Mouse (Mus musculus) heart, embryonic 12.5 days (tissue): Measurements from ENCODE around the gene Proca1. TPM values are rescaled to one million over a fixed set of nuclear protein-coding genes. Genes with fewer than 3 reads are reported as not detected.
A peak's percentile ranks its signal among the peaks of the same experiment; 100 is the strongest.

Source experiments
- ATAC-seq: fragments of 200-750 bp; cut with Nextera tagmentation; 2 replicates; pipeline ENCODE4 v1.8.0; 2017; ENCODE audit warnings: moderate TSS enrichment, moderate library complexity; ENCODE audit not compliant: insufficient number of reproducible peaks, low FRiP score
- H3K27ac ChIP-seq: fragments of 300-500 bp; sonication (generic); 2 replicates; pipeline ENCODE4 v1.5.1; 2016; ENCODE audit warnings: mild to moderate bottlenecking, moderate library complexity; ENCODE audit not compliant: poor library complexity, severe bottlenecking
- H3K27me3 ChIP-seq: fragments of 300-500 bp; sonication (generic); replicated peaks from 2 replicates; pipeline ENCODE4 v1.6.1; 2016; ENCODE audit warnings: mild to moderate bottlenecking, moderate library complexity
- H3K36me3 ChIP-seq: fragments of 300-500 bp; sonication (generic); 2 replicates; pipeline ENCODE4 v1.6.1; 2016; ENCODE audit warnings: mild to moderate bottlenecking, moderate library complexity
- H3K4me1 ChIP-seq: fragments of 300-500 bp; sonication (generic); replicated peaks from 2 replicates; pipeline ENCODE4 v1.6.1; 2016; ENCODE audit warnings: mild to moderate bottlenecking
- H3K4me2 ChIP-seq: fragments of 300-500 bp; sonication (generic); 2 replicates; pipeline ENCODE4 v1.6.1; 2016; ENCODE audit warnings: mild to moderate bottlenecking, moderate library complexity
- H3K4me3 ChIP-seq: fragments of 300-500 bp; sonication (generic); 2 replicates; pipeline ENCODE4 v1.5.1; 2016; ENCODE audit warnings: mild to moderate bottlenecking
- H3K9ac ChIP-seq: fragments of 300-500 bp; sonication (generic); 2 replicates; pipeline ENCODE4 v1.6.1; 2016; ENCODE audit warnings: mild to moderate bottlenecking, moderate library complexity
- H3K9me3 ChIP-seq: fragments of 300-500 bp; sonication (generic); replicated peaks from 2 replicates; pipeline ENCODE4 v1.6.1; 2016; ENCODE audit warnings: mild to moderate bottlenecking, moderate library complexity
- WGBS: fragments of 180-500 bp; shearing (Covaris S2); methylation state at CpG from one replicate; pipeline ENCODE4 v1.1.7; 2016; 5-methylcytosine and 5-hydroxymethylcytosine counted together
- polyA plus RNA-seq: library from polyadenylated mRNA; unstranded; fragments of >200 nt; fragmentation: Nextera tagmentation; extraction: Ambion mirVana; gene quantifications from 2 replicates; pipeline ENCODE4 v1.2.1, GENCODE M21; 2016

Gene Proca1
- polyA plus RNA-seq = 3.1 and 3.2 TPM in 2 replicates

DNA sequence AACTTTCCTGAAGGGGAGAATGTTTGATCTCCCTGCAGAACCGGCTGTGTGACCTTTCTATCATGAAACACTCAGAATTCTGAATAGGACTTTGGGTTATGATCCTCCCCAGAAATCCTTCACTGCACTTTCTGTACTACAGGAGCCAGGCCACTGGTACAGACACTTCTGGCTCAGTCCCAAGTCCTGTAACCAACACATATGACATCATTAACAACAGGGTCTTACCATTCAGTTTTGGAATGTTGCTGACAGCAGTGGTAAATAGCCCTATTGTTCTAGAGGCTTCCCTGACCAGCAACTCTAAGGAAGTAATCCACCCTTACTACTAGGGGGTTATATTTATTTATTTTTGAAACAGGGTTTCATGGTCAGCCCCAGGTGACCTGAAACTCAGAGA lies at the start of gene Proca1:
Proca1 (plus strand) TSS at position 280 of the 400 bp plus-strand sequence.
- Histone ChIP-seq H3K9ac (no peak within 1 kb of the TSS), H3K27ac (no peak within 1 kb of the TSS), H3K4me2 (peak within 1 kb of the TSS; percentile 87), H3K9me3 (no peaks in the 10 kb centered on the region), H3K4me3 (peak within 1 kb of the TSS; percentile 58), H3K4me1 (peaks cover 23% of the 10 kb centered on the region), H3K36me3 (peaks cover 28% of the 10 kb centered on the region), H3K27me3 (no peaks in the 10 kb centered on the region)
- ATAC-seq = no peak
- 70% methylated on average over 1 of the region's 1 CpGs for WGBS

DNA sequence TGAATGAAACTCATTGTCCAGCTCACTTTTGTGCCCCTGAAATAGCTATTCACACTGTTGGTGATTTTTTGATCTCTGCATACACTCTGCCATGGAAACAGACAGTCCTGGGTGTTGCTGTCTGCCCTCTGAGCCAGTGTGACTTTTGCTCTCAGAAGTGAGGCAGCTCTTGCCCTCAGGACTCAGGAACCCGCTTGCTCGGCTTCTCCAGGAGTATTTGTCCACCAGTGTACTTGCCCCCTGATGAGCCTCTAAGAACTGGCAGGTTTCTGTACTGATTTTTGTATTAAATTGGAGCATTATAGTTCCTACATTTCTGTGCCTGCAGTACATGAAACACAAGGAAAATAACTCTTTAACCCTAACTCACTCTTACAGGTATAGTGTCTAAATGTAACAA lies 49.7 kb upstream of the Proca1 start:
- 73% methylated on average over 2 of the region's 2 CpGs for WGBS
- ATAC-seq = no peak
- peaks cover 56% of the 10 kb centered on the region for H3K36me3 ChIP-seq

GRCm38 (mm10) chr11:78146168-78146567 lies 47.0 kb upstream of the Proca1 start:
- Histone ChIP-seq H3K36me3 (peaks cover 80% of the 10 kb centered on the region), H3K27ac (no peak overlapping the region), H3K4me1 (peaks cover 14% of the 10 kb centered on the region), H3K9me3 (no peaks in the 10 kb centered on the region), H3K4me2 (no peak overlapping the region), H3K27me3 (no peaks in the 10 kb centered on the region), H3K4me3 (no peak overlapping the region), H3K9ac (no peak overlapping the region)
- 86% methylated on average over 5 of the region's 5 CpGs for WGBS
- ATAC-seq = no peak

More for the DNA sequence above, 49.7 kb upstream of the Proca1 start:
- no peak overlapping the region for H3K9ac ChIP-seq
- H3K4me1 ChIP-seq = peaks cover 27% of the 10 kb centered on the region
- H3K9me3 ChIP-seq = no peaks in the 10 kb centered on the region
- no peaks in the 10 kb centered on the region for H3K27me3 ChIP-seq
- 0 out of 2 replicates have a peak overlapping the region, but pooled peaks have one; percentile 2 for H3K27ac ChIP-seq
- H3K4me2 ChIP-seq = no peak overlapping the region
- H3K4me3 ChIP-seq = no peak overlapping the region

DNA sequence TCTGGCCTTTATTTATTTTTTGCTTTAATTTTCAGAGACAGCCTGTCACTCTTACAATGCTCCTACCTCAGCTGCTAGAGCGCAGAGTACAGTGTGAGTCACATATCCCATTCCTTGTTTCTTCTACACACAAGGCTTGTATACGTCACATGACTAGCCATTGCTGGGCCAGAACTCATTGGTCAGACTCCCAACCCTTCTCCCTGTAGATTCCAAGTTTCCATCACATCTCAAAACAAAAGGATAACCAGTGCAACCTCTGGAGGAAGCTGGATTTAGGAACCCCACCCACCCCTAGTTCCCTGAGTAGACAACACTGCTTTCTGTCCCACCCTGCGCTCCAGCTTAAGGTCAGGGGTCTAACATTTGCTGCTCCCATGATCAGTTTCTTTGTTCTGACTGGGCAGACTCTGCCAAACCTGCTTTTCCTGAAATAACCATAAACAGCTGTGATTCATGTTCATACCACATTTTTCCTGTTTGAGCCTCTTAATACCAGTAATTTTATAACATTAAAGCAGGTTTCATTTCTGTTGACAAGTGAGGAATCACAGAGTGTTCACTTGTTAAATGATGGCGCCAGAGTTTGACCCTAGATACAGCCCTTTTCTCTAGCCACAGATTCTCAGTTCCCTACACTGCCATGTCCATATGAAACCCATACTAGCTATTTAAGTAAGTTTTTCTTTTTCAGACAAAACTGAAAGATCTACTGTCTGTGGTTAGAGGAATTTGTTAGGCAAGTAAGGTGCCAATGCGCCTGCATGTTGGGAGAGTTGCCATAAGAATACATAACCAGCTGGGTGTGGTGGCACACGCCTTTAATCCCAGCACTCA lies 46.3 kb upstream of the Proca1 start:
- WGBS = 88% methylated on average over 6 of the region's 6 CpGs
- Histone ChIP-seq H3K9me3 (no peaks in the 10 kb centered on the region), H3K27me3 (no peaks in the 10 kb centered on the region), H3K4me3 (no peak overlapping the region), H3K9ac (no peak overlapping the region), H3K27ac (no peak overlapping the region), H3K36me3 (peaks cover 85% of the 10 kb centered on the region), H3K4me2 (no peak overlapping the region), H3K4me1 (peaks cover 7% of the 10 kb centered on the region; the same call in 1 of the 2 replicates)
- no peak for ATAC-seq

DNA sequence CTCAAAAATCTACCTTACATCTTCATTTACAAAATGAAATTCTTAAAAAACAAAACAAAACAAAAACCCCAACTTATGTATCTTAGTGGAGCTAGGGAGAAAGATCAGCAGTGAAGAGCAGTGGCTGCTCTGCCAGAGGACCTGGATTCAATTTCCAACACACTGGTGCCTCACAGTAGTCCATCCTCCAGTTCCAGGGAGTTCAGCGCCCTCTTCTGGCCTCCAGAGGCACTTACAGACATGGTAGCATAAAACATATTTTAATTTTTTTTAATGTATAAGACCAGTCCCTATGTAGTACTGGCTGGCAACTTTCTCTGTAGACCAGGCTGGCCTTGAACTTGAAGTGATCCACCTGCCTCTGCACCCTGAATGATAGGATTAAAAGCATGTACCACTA lies 42.0 kb upstream of the Proca1 start:
- 24% methylated on average over 1 of the region's 1 CpGs for WGBS

GRCm38 (mm10) chr11:78152299-78153231 lies 40.6 kb upstream of the Proca1 start:
- ATAC-seq = no peak
- Histone ChIP-seq H3K27ac (no peak overlapping the region), H3K9me3 (no peaks in the 10 kb centered on the region)

More for the DNA sequence above, 42.0 kb upstream of the Proca1 start:
- Histone ChIP-seq H3K4me1 (peaks cover 7% of the 10 kb centered on the region; the same call in 1 of the 2 replicates), H3K36me3 (peaks cover 93% of the 10 kb centered on the region), H3K4me3 (no peak overlapping the region), H3K9me3 (no peaks in the 10 kb centered on the region), H3K4me2 (no peak overlapping the region), H3K9ac (no peak overlapping the region), H3K27me3 (no peaks in the 10 kb centered on the region), H3K27ac (no peak overlapping the region)
- ATAC-seq = no peak

GRCm38 (mm10) chr11:78153778-78154177 lies 39.4 kb upstream of the Proca1 start:
- Histone ChIP-seq H3K27ac (no peak overlapping the region), H3K4me2 (no peak overlapping the region), H3K4me1 (peaks cover 6% of the 10 kb centered on the region; the same call in 1 of the 2 replicates), H3K4me3 (no peak overlapping the region), H3K9me3 (no peaks in the 10 kb centered on the region), H3K9ac (no peak overlapping the region), H3K36me3 (peaks cover 87% of the 10 kb centered on the region), H3K27me3 (no peaks in the 10 kb centered on the region)
- ATAC-seq = 0 out of 2 replicates have a peak, but pooled peaks have one; percentile 28
- 89% methylated on average over 13 of the region's 13 CpGs for WGBS

More at GRCm38 (mm10) chr11:78152299-78153231, 40.6 kb upstream of the Proca1 start:
- Histone ChIP-seq H3K4me1 (peaks cover 4% of the 10 kb centered on the region; the same call in 1 of the 2 replicates), H3K4me2 (no peak overlapping the region), H3K27me3 (no peaks in the 10 kb centered on the region), H3K36me3 (peaks cover 87% of the 10 kb centered on the region), H3K9ac (no peak overlapping the region), H3K4me3 (no peak overlapping the region)
- WGBS = 77% methylated on average over 9 of the region's 9 CpGs

GRCm38 (mm10) chr11:78155674-78156073 lies 37.5 kb upstream of the Proca1 start:
- Histone ChIP-seq H3K27ac (no peak overlapping the region), H3K9ac (no peak overlapping the region), H3K36me3 (peaks cover 89% of the 10 kb centered on the region), H3K4me1 (peaks cover 10% of the 10 kb centered on the region; the same call in 1 of the 2 replicates), H3K27me3 (no peaks in the 10 kb centered on the region), H3K9me3 (no peaks in the 10 kb centered on the region), H3K4me2 (no peak overlapping the region), H3K4me3 (no peak overlapping the region)
- WGBS = 81% methylated on average over 5 of the region's 5 CpGs
- ATAC-seq = no peak

DNA sequence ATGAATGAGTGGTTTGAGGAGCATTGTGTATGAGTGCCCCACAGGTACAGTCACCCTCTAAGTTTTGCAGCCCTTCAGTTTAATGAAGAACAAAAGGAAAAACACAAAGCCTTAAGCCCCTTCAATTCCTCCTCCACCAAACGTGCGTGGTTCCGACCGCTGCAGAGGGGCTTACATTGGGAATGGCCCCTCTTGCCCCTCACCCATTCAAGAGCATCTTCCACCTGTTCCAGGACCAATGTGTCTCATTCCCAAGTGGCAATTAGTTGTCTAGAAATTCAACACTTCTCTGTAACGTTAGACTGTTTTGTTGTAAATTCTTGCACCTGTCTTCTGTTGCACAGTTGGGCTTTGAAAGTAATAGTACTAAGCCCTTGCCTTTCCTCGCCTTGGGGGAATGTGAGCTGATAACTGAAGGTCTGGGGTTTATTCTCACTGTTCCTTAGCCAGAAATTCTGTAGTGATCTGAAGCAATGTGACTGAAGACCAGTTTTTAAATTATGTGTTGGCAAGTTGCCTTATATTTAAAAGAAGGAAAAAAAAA lies 37.0 kb upstream of the Proca1 start:
- Histone ChIP-seq H3K36me3 (peaks cover 89% of the 10 kb centered on the region), H3K4me3 (no peak overlapping the region), H3K4me1 (peaks cover 13% of the 10 kb centered on the region; the same call in 1 of the 2 replicates), H3K9ac (no peak overlapping the region), H3K27ac (no peak overlapping the region), H3K27me3 (no peaks in the 10 kb centered on the region), H3K4me2 (no peak overlapping the region), H3K9me3 (no peaks in the 10 kb centered on the region)
- no peak for ATAC-seq
- WGBS = 80% methylated on average over 6 of the region's 6 CpGs

GRCm38 (mm10) chr11:78159096-78159495 lies 34.1 kb upstream of the Proca1 start:
- 0 out of 2 replicates have a peak overlapping the region, but pooled peaks have one; percentile 3 for H3K4me3 ChIP-seq
- H3K9me3 ChIP-seq = no peaks in the 10 kb centered on the region
- H3K36me3 ChIP-seq = peaks cover 80% of the 10 kb centered on the region
- no peak overlapping the region for H3K9ac ChIP-seq
- 25% methylated on average over 2 of the region's 2 CpGs for WGBS
- no peaks in the 10 kb centered on the region for H3K27me3 ChIP-seq
- H3K4me1 ChIP-seq = peaks cover 36% of the 10 kb centered on the region
- H3K27ac ChIP-seq = no peak overlapping the region
- H3K4me2 ChIP-seq = no peak overlapping the region
- no peak for ATAC-seq
